Mouse (Mus musculus): ENCODE results near the gene Olfm2. TPM values are rescaled to one million over a fixed set of nuclear protein-coding genes. Genes with fewer than 3 reads are reported as not detected.

The Olfm2 gene
- not detected for total RNA-seq (2023)

GRCm38 (mm10) chr9:20746017-20746660 lies at the start of gene Olfm2:
Olfm2 (minus strand) TSS chr9:20746349.

GRCm38 (mm10) chr9:20651602-20652259 lies 94.4 kb downstream of the Olfm2 start, which contains the start of gene Pin1:
Pin1 (plus strand) TSS chr9:20652095.

GRCm38 (mm10) chr9:20644360-20645081 lies 101.6 kb downstream of the Olfm2 start, which contains the start of gene Fbxl12:
Fbxl12 (minus strand) TSS chr9:20644767.

GRCm38 (mm10) chr9:20642101-20642895 lies 103.9 kb downstream of the Olfm2 start, which contains the start of gene Ubl5:
Ubl5 (plus strand) TSS chr9:20642878.

Other genes with a start within 250 kb of the Olfm2 start
- gene Zfp266, start 224.9 kb downstream of the Olfm2 start, total RNA-seq (2023) = 34.5 TPM
- 6.4 TPM for gene Zfp846, start 165.1 kb downstream of the Olfm2 start, total RNA-seq (2023)
- 344 TPM for gene Ubl5, start 103.5 kb downstream of the Olfm2 start, total RNA-seq (2023)
- 107 TPM for gene Fbxl12, start 101.6 kb downstream of the Olfm2 start, total RNA-seq (2023)
- 20.4 TPM for gene Pin1, start 94.3 kb downstream of the Olfm2 start, total RNA-seq (2023)
- 0.12 TPM for gene Col5a3, start 68.7 kb upstream of the Olfm2 start, total RNA-seq (2023)
- gene Rdh8, start 72.2 kb upstream of the Olfm2 start, total RNA-seq (2023) = not detected
- gene A230050P20Rik, start 122.3 kb upstream of the Olfm2 start, total RNA-seq (2023) = 51.6 TPM
- gene Angptl6, start 133.4 kb upstream of the Olfm2 start, total RNA-seq (2023) = 2.5 TPM
- 87.1 TPM for gene Ppan, start 141.8 kb upstream of the Olfm2 start, total RNA-seq (2023)
- gene Eif3g, start 152.3 kb upstream of the Olfm2 start, total RNA-seq (2023) = 188 TPM
- 82.3 TPM for gene Dnmt1, start 213.5 kb upstream of the Olfm2 start, total RNA-seq (2023)
- gene S1pr2, start 230.4 kb upstream of the Olfm2 start, total RNA-seq (2023) = 4.7 TPM